Mouse (Mus musculus) thymus, adult 2 months (tissue): ENCODE results near the gene Hdgfl3.

ENCODE experiments used
- CTCF ChIP-seq: fragments of 200-500 bp; IDR thresholded peaks from 2 replicates; pipeline ENCODE4 v1.5.1; 2012; ENCODE audit warnings: mild to moderate bottlenecking, control low read depth, low read length, moderate library complexity, borderline replicate concordance; ENCODE audit not compliant: control insufficient read depth, poor library complexity, insufficient read depth; ENCODE audit errors: extremely low read depth
- POLR2A ChIP-seq: fragments of 200-500 bp; IDR thresholded peaks from 2 replicates; pipeline ENCODE4 v1.6.1; 2012; ENCODE audit warnings: mild to moderate bottlenecking, low read length, control low read depth, moderate library complexity; ENCODE audit not compliant: control insufficient read depth, poor library complexity, insufficient read depth; ENCODE audit errors: extremely low read depth

- TF ChIP-seq POLR2A: no peak
- TF ChIP-seq CTCF: no peak
These were observed 92.8 kb downstream of the Hdgfl3 start for GRCm38 (mm10) chr7:81841439-81841838.
